Mouse (Mus musculus) liver, adult 2 months (tissue): Measurements from ENCODE around the gene Me3.

Experiments
- CTCF ChIP-seq: fragments of 200-500 bp; IDR thresholded peaks from 2 replicates; pipeline ENCODE4 v1.5.1; 2011; ENCODE audit warnings: low read depth, low read length, control low read depth
- POLR2A ChIP-seq: fragments of 200-500 bp; IDR thresholded peaks from 2 replicates; pipeline ENCODE4 v1.6.1; 2011; ENCODE audit warnings: low read length, control low read depth; ENCODE audit not compliant: insufficient read depth; ENCODE audit errors: extremely low read depth

- TF ChIP-seq CTCF = no peak
- TF ChIP-seq POLR2A = no peak
Measured at GRCm38 (mm10) chr7:89833521-89833920, 201.3 kb downstream of the Me3 start.
